Mouse (Mus musculus): Measurements from ENCODE around the gene Stk16. TPM values are rescaled to one million over a fixed set of nuclear protein-coding genes. Genes with fewer than 3 reads are reported as not detected.

The Stk16 gene
- total RNA-seq (2012; rRNA removed) (48.6 and 64.1 TPM in 2 replicates), total RNA-seq (2014; rRNA removed) (58.2 and 60.6 TPM in 2 replicates), polyA plus RNA-seq (2012; ENCODE audit: insufficient read length, low read depth) (61.4 and 67.3 TPM in 2 replicates)

GRCm38 (mm10) chr1:75210136-75211087 lies at the start of gene Stk16, which contains the start of gene Glb1l:
Gene Stk16 (plus strand): TSS chr1:75210838.
Gene Glb1l (minus strand): TSS chr1:75210813.
- Histone ChIP-seq H3K79me2 (replicated peaks; ENCODE audit: control insufficient read depth, extremely low read depth, insufficient read depth, poor library complexity, severe bottlenecking) (peaks cover 18% of the 10 kb centered on the region), H3K27me3 (replicated peaks) (no peaks in the 10 kb centered on the region), H3K36me3 (replicated peaks in 1 of 2; ENCODE audit: control insufficient read depth in 1 of 2, insufficient read depth in 1 of 2, low read length in 1 of 2) (peaks cover 33 to 46% of the 10 kb centered on the region in 2 experiments), H3K9me3 (replicated peaks; ENCODE audit: low read length) (no peaks in the 10 kb centered on the region), H3K4me1 (ENCODE audit: control insufficient read depth in 1 of 2, insufficient read depth in 2 of 2) (peaks cover 9 to 63% of the 10 kb centered on the region in 2 experiments), H3K27ac (ENCODE audit: insufficient read depth, low read depth) (no peak within 1 kb of the TSS), H3K4me2 (ENCODE audit: insufficient read depth, low read depth, poor library complexity, severe bottlenecking) (peak within 1 kb of the TSS; percentile 74), H3K4me3 (replicated peaks in 1 of 3; ENCODE audit: low read depth in 2 of 3, low read length in 2 of 3, poor library complexity in 1 of 3) (peak within 1 kb of the TSS; percentile 83 to 96 (median 91)), H3K9ac (ENCODE audit: insufficient read depth, low read depth) (peak within 1 kb of the TSS; percentile 93)
- dilution Hi-C loops (cut with MboI; ENCODE audit: extremely low pct_ligation_motif_present, extremely low pct_unique_long_range_greater_than_20kb, low sequenced_read_pairs) (no loop called here), in situ Hi-C loops (cut with MboI; ENCODE audit: low pct_ligation_motif_present, low pct_unique_long_range_greater_than_20kb, low sequenced_read_pairs) (no loop called here)
- peak; percentile 96 for DNase-seq (ENCODE audit: extremely low read depth)
- no peak for TF ChIP-seq PAX5 (IDR thresholded peaks at IDR 0.05; ENCODE audit: low read length)
- peak; percentile 55; the same call in 1 of the 2 replicates for TF ChIP-seq MEF2A (IDR thresholded peaks at IDR 0.05; ENCODE audit: borderline replicate concordance, low read depth, low read length)
- TF ChIP-seq MAX (IDR thresholded peaks at IDR 0.05; ENCODE audit: low read length), result no peak
- TF ChIP-seq MAFK (IDR thresholded peaks at IDR 0.05; ENCODE audit: insufficient replicate concordance, low read length), result no peak
- peak; percentile 78 for TF ChIP-seq TCF12 (IDR thresholded peaks at IDR 0.05; ENCODE audit: low read depth, low read length)
- no peak for TF ChIP-seq RCOR1 (conservative IDR thresholded peaks at IDR 0.05; ENCODE audit: low read depth, low read length)
- no peak for TF ChIP-seq ZNF384 (IDR thresholded peaks at IDR 0.05; ENCODE audit: low read depth, low read length)
- no peak for TF ChIP-seq NRF1 (IDR thresholded peaks at IDR 0.05; ENCODE audit: low read depth, low read length)
- TF ChIP-seq KAT2A (IDR thresholded peaks at IDR 0.05; ENCODE audit: insufficient replicate concordance, low read length), result peak; percentile 87; the same call in 1 of the 2 replicates
- TF ChIP-seq BHLHE40 (IDR thresholded peaks at IDR 0.05; ENCODE audit: low read depth, low read length), result no peak
- TF ChIP-seq JUN (IDR thresholded peaks at IDR 0.05; ENCODE audit: insufficient read depth, low read depth, low read length), result no peak
- peak; percentile 93 for TF ChIP-seq POLR2A (IDR thresholded peaks at IDR 0.05; ENCODE audit: low read depth, low read length)
- no peak for TF ChIP-seq ETS1 (conservative IDR thresholded peaks at IDR 0.05; ENCODE audit: low read depth, low read length)
- TF ChIP-seq ZKSCAN1 (IDR thresholded peaks at IDR 0.05; ENCODE audit: borderline replicate concordance, low read depth, low read length), result no peak; the same call in 1 of the 2 replicates
- TF ChIP-seq RAD21 (IDR thresholded peaks at IDR 0.05; ENCODE audit: low read depth, low read length), result no peak
- peak; percentile 91 for TF ChIP-seq HCFC1 (IDR thresholded peaks at IDR 0.05; ENCODE audit: low read depth, low read length)
- TF ChIP-seq USF1 (IDR thresholded peaks at IDR 0.05; ENCODE audit: low read depth, low read length), result no peak
- peak; percentile 72; the same call in 1 of the 2 replicates for TF ChIP-seq ZMIZ1 (IDR thresholded peaks at IDR 0.05; ENCODE audit: low read depth, low read length)
- TF ChIP-seq CTCF (conservative IDR thresholded peaks at IDR 0.05 in 1 of 2, IDR thresholded peaks at IDR 0.05 in 1 of 2; ENCODE audit: low read depth in 2 of 2, low read length in 2 of 2), result no peak
- peak; percentile 84 for TF ChIP-seq NELFE (IDR thresholded peaks at IDR 0.05; ENCODE audit: low read depth, low read length)
- no peak for TF ChIP-seq MYC (IDR thresholded peaks at IDR 0.05; ENCODE audit: low read depth, low read length)
- TF ChIP-seq MXI1 (IDR thresholded peaks at IDR 0.05; ENCODE audit: low read depth, low read length), result peak; percentile 96
- no peak for TF ChIP-seq SMC3 (IDR thresholded peaks at IDR 0.05; ENCODE audit: low read depth, low read length)
- peak; percentile 99 for TF ChIP-seq SIN3A (IDR thresholded peaks at IDR 0.05; ENCODE audit: low read length)
- TF ChIP-seq ELF1 (IDR thresholded peaks at IDR 0.05; ENCODE audit: low read depth, low read length), result peak; percentile 99
- TF ChIP-seq CHD1 (IDR thresholded peaks at IDR 0.05; ENCODE audit: low read depth, low read length), result no peak
- peak; percentile 75 for TF ChIP-seq IRF4 (IDR thresholded peaks at IDR 0.05; ENCODE audit: low read depth, low read length)
- TF ChIP-seq JUND (conservative IDR thresholded peaks at IDR 0.05; ENCODE audit: low read depth, low read length), result no peak
- no peak for TF ChIP-seq CHD2 (IDR thresholded peaks at IDR 0.05; ENCODE audit: low read length)
- peak; percentile 48; the same call in 1 of the 2 replicates for TF ChIP-seq MAZ (IDR thresholded peaks at IDR 0.05; ENCODE audit: low read depth, low read length)
- peak; percentile 8; the same call in 1 of the 2 replicates for TF ChIP-seq GABPA (IDR thresholded peaks at IDR 0.05; ENCODE audit: insufficient replicate concordance, low read depth, low read length)
- 0 out of 2 replicates have a peak, but pooled peaks have one; percentile 41 for TF ChIP-seq POLR2AphosphoS2 (IDR thresholded peaks at IDR 0.05; ENCODE audit: low read depth, low read length)
- 0 out of 2 replicates have a peak, but pooled peaks have one; percentile 48 for TF ChIP-seq TBP (conservative IDR thresholded peaks at IDR 0.05; ENCODE audit: low read depth, low read length)
- TF ChIP-seq UBTF (IDR thresholded peaks at IDR 0.05; ENCODE audit: low read depth, low read length), result no peak
